10 mouse cellular contexts compared by ENCODE assay signal in genomic region chr1:151685666-151686309, GRCm38 (mm10).
DNase-seq lines count a peak whose midpoint lies in the region; ATAC-seq lines count a peak whose summit lies in the region.
"Had no signal": no experiment of that assay in that cellular context is flagged by ENCODE, and none has a peak within 500 bp of the region (broad histone marks: within the 10 kb centered on the region; RNA-seq: fewer than 3 reads in every experiment).

No protein-coding gene starts in this region.

- H3K27ac ChIP-seq in forebrain, embryonic 11.5 days (ENCODE audit: low read depth, low read length) = no peak overlapping the region
- no peak overlapping the region for H3K27ac ChIP-seq in forebrain, embryonic 16.5 days (ENCODE audit: low read length)
- H3K27ac ChIP-seq in heart, embryonic 14.5 days (replicated peaks in 1 of 2; ENCODE audit: control insufficient read depth in 1 of 2, insufficient read depth in 1 of 2, low read depth in 2 of 2, low read length in 2 of 2) = peak overlapping the region in 1 of 2 experiments; percentile 80; a peak in 2 of 4 replicates
- no peak overlapping the region for H3K27ac ChIP-seq in intestine, embryonic 15.5 days

- peaks cover 9% of the 10 kb centered on the region; the same call in 1 of the 2 replicates for H3K4me1 ChIP-seq in forebrain, embryonic 11.5 days (replicated peaks; ENCODE audit: control insufficient read depth, insufficient read depth, low read length)
- H3K4me1 ChIP-seq in forebrain, embryonic 16.5 days (replicated peaks; ENCODE audit: control insufficient read depth, insufficient read depth, low read length) = peaks cover 7% of the 10 kb centered on the region
- peaks cover 20 to 29% of the 10 kb centered on the region in 2 experiments for H3K4me1 ChIP-seq in heart, embryonic 14.5 days (ENCODE audit: control insufficient read depth in 2 of 2, insufficient read depth in 2 of 2, low read length in 2 of 2)
- H3K4me1 ChIP-seq in intestine, embryonic 15.5 days (replicated peaks) = 0 out of 2 replicates have a peak, but pooled peaks cover 3% of the 10 kb centered on the region

- H3K27me3 ChIP-seq in forebrain, embryonic 11.5 days (ENCODE audit: control insufficient read depth, insufficient read depth, low read length) = no peaks in the 10 kb centered on the region
- H3K27me3 ChIP-seq in forebrain, embryonic 16.5 days (replicated peaks; ENCODE audit: control insufficient read depth, insufficient read depth, low read length) = no peaks in the 10 kb centered on the region
- H3K27me3 ChIP-seq in heart, embryonic 14.5 days (ENCODE audit: control insufficient read depth, insufficient read depth, low read length) = no peaks in the 10 kb centered on the region
- no peaks in the 10 kb centered on the region for H3K27me3 ChIP-seq in intestine, embryonic 15.5 days (replicated peaks)
- H3K27me3 ChIP-seq: megakaryocyte, embryonic 14.5 days had no signal

- H3K4me3 ChIP-seq in forebrain, embryonic 11.5 days (ENCODE audit: low read depth, low read length) = no peak overlapping the region
- H3K4me3 ChIP-seq in forebrain, embryonic 16.5 days (replicated peaks; ENCODE audit: low read length) = no peak overlapping the region
- no peak overlapping the region for H3K4me3 ChIP-seq in heart, embryonic 14.5 days (ENCODE audit: control insufficient read depth in 1 of 2, insufficient read depth in 1 of 2, low read depth in 1 of 2, low read length in 2 of 2)
- H3K4me3 ChIP-seq in intestine, embryonic 15.5 days (replicated peaks) = no peak overlapping the region

- H3K4me2 ChIP-seq in forebrain, embryonic 11.5 days (ENCODE audit: low read depth, low read length, severe bottlenecking) = no peak overlapping the region
- no peak overlapping the region for H3K4me2 ChIP-seq in forebrain, embryonic 16.5 days (ENCODE audit: low read length)
- peak overlapping the region; percentile 4; the same call in 1 of the 2 replicates for H3K4me2 ChIP-seq in heart, embryonic 14.5 days (ENCODE audit: low read length)
- H3K4me2 ChIP-seq in intestine, embryonic 15.5 days (replicated peaks) = no peak overlapping the region

- ATAC-seq in forebrain, embryonic 11.5 days (replicated peaks; ENCODE audit: low FRiP score) = no peak; the same call in 1 of the 2 replicates
- ATAC-seq in forebrain, embryonic 16.5 days = no peak
- ATAC-seq in heart, embryonic 14.5 days (ENCODE audit: insufficient number of reproducible peaks, insufficient read depth, low FRiP score, low read depth) = no peak
- no peak for ATAC-seq in intestine, embryonic 15.5 days

- WGBS in forebrain, embryonic 11.5 days = 5% methylated on average over 12 of the region's 12 CpGs
- 6% methylated on average over 12 of the region's 12 CpGs for WGBS in forebrain, embryonic 16.5 days
- 29% methylated on average over 12 of the region's 12 CpGs for WGBS in heart, embryonic 14.5 days
- WGBS in intestine, embryonic 15.5 days = 37% methylated on average over 12 of the region's 12 CpGs

- no peaks in the 10 kb centered on the region for H3K36me3 ChIP-seq in forebrain, embryonic 11.5 days (ENCODE audit: control insufficient read depth, insufficient read depth, low read length)
- H3K36me3 ChIP-seq in forebrain, embryonic 16.5 days (ENCODE audit: control insufficient read depth, insufficient read depth) = no peaks in the 10 kb centered on the region
- no peaks in the 10 kb centered on the region for H3K36me3 ChIP-seq in heart, embryonic 14.5 days (ENCODE audit: control insufficient read depth, insufficient read depth, low read length)
- no peaks in the 10 kb centered on the region for H3K36me3 ChIP-seq in intestine, embryonic 15.5 days

- peak overlapping the region; percentile 16; the same call in 1 of the 2 replicates for H3K9ac ChIP-seq in forebrain, embryonic 11.5 days (ENCODE audit: low read length)
- H3K9ac ChIP-seq in forebrain, embryonic 16.5 days (replicated peaks; ENCODE audit: low read depth, low read length) = no peak overlapping the region
- no peak overlapping the region for H3K9ac ChIP-seq in heart, embryonic 14.5 days (ENCODE audit: low read length)
- H3K9ac ChIP-seq in intestine, embryonic 15.5 days = no peak overlapping the region

- no peaks in the 10 kb centered on the region for H3K9me3 ChIP-seq in forebrain, embryonic 11.5 days (ENCODE audit: control insufficient read depth, low read length)
- no peaks in the 10 kb centered on the region for H3K9me3 ChIP-seq in forebrain, embryonic 16.5 days (ENCODE audit: control insufficient read depth, low read length)
- H3K9me3 ChIP-seq in heart, embryonic 14.5 days (ENCODE audit: control insufficient read depth, low read length) = no peaks in the 10 kb centered on the region
- no peaks in the 10 kb centered on the region for H3K9me3 ChIP-seq in intestine, embryonic 15.5 days
- H3K9me3 ChIP-seq: megakaryocyte, embryonic 14.5 days had no signal

- no peak for DNase-seq in forebrain, embryonic 11.5 days (ENCODE audit: low spot score)
- DNase-seq in ovary, adult 18-20 months (ENCODE audit: low spot score) = peak; percentile 69
- no peak for DNase-seq in ovary, postnatal 14 days (ENCODE audit: low spot score)
- DNase-seq in testis, postnatal 14 days (ENCODE audit: low spot score) = peak; percentile 36
- no peak for DNase-seq in lung, postnatal 36 days
- DNase-seq: kidney, postnatal 36 days had no signal

Comparison
In these comparisons a context has a peak if more than half of its experiments do, and no peak if none do; other contexts are left out.
1. DNase-seq: peak in ovary, adult 18-20 months (single experiment) and testis, postnatal 14 days (single experiment); none in forebrain, embryonic 11.5 days (single experiment), ovary, postnatal 14 days (single experiment) and lung, postnatal 36 days (single experiment).